Mouse (Mus musculus): ENCODE results near the gene B230217C12Rik. TPM values are rescaled to one million over a fixed set of nuclear protein-coding genes. Genes with fewer than 3 reads are reported as not detected.

Gene B230217C12Rik
- polyA plus RNA-seq, 1 experiment from 2014 or later = 12.3 TPM

DNA sequence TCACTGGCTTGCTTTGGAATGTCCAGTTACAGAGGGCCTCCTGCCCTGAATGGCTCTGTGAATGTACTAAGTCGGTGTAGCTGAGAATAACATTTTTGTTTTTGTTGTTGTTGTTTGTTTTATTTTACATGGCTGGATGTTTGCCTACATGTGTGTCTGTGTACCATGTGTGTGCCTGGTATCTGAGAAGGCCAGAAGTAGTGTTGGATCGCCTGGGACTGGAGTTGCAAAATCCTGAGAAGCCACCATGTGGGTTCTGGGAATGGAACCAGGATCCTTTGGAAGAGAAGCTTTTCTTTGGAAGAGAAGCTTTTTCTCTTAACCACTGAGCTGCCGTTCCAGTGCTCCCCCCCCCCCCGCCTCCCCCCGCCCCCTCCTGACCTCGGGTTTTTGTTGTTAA lies 38.1 kb upstream of the B230217C12Rik start:
- H3K4me3 ChIP-seq = no peak overlapping the region
- H3K27ac ChIP-seq = no peak overlapping the region

DNA sequence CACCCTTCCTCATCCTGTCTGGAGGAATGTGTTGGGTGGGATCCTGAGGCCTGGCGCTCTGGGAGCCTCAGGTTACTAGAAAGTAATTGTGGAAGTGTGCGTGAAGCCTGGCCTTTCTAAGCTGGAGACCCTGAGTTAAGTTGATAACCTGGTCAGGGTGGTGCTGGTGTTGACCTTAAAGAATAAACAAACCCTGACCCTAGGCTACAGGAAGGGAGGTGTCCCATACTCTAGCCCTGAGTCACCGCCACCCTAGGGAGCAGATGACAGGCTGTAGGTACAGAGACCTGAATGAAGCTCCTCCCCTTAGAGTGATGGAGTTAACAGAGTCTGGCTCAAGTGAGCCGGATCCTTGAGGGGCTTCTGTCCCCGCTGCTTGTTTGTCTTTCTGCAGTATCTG lies 36.7 kb upstream of the B230217C12Rik start:
- no peak for DNase-seq (ENCODE audit: low spot score)
- H3K27me3 ChIP-seq (ENCODE audit: insufficient read depth, poor library complexity, severe bottlenecking) = no peaks in the 10 kb centered on the region
- H3K4me3 ChIP-seq = no peak overlapping the region
- peaks cover 22% of the 10 kb centered on the region for H3K36me3 ChIP-seq
- peaks cover 80% of the 10 kb centered on the region for H3K4me1 ChIP-seq (replicated peaks)
- H3K27ac ChIP-seq = peak overlapping the region; percentile 68; the same call in 1 of the 2 replicates
- no peaks in the 10 kb centered on the region for H3K9me3 ChIP-seq
- 77% methylated on average over 5 of the region's 5 CpGs for WGBS

More for the DNA sequence above, 38.1 kb upstream of the B230217C12Rik start:
- H3K9me3 ChIP-seq = no peaks in the 10 kb centered on the region
- peaks cover 75% of the 10 kb centered on the region for H3K4me1 ChIP-seq (replicated peaks)
- no peak for DNase-seq (ENCODE audit: low spot score)
- no peaks in the 10 kb centered on the region for H3K27me3 ChIP-seq (ENCODE audit: insufficient read depth, poor library complexity, severe bottlenecking)
- WGBS = 42% methylated on average over 6 of the region's 6 CpGs
- peaks cover 9% of the 10 kb centered on the region for H3K36me3 ChIP-seq

DNA sequence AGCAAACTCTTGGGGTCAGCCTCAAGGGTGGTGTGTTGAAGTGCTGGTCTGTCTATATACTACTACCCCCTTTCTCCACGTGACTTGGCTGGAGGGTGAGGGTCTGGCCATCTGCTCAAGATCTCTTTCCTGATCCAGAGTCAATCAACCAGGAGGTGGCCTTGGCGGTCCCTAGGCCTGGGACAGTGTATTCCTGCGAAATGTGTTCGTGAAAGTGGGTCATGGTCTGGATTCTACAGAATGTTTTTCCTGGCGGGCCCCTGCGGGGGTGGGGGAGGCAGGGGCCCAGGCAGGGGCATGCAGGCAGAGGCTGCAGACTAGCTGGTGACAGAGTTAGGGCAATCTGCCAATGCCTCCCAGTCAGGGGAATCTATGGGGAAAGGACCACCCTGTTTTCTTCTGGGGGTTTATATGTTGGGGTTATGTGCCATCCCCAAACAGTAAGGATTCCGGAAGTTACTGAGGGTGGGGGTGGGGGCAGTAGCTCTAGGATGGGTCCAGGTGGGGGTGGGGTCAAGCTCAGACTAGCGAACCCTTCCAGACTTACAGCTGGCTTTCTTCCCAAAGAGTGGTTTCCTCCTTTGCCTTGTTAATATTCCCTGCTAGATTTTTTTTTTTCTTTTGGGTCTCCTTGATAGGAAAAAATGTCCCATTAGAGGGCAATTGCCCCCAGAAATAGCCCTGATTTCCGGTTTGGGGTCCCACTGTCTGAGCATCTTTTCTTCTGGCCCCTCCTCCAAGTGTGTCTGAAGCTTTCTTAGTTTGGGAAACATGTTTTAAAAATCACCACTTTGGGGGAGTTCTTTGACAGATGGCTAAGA lies 35.5 kb upstream of the B230217C12Rik start:
- H3K27me3 ChIP-seq (ENCODE audit: insufficient read depth, poor library complexity, severe bottlenecking) = no peaks in the 10 kb centered on the region
- H3K9me3 ChIP-seq = no peaks in the 10 kb centered on the region
- peaks cover 33% of the 10 kb centered on the region for H3K36me3 ChIP-seq
- no peak for DNase-seq (ENCODE audit: low spot score)
- 38% methylated on average over 9 of the region's 9 CpGs for WGBS
- H3K4me1 ChIP-seq (replicated peaks) = peaks cover 83% of the 10 kb centered on the region
- peak overlapping the region; percentile 68 for H3K27ac ChIP-seq
- peak overlapping the region; percentile 26; the same call in 1 of the 2 replicates for H3K4me3 ChIP-seq

DNA sequence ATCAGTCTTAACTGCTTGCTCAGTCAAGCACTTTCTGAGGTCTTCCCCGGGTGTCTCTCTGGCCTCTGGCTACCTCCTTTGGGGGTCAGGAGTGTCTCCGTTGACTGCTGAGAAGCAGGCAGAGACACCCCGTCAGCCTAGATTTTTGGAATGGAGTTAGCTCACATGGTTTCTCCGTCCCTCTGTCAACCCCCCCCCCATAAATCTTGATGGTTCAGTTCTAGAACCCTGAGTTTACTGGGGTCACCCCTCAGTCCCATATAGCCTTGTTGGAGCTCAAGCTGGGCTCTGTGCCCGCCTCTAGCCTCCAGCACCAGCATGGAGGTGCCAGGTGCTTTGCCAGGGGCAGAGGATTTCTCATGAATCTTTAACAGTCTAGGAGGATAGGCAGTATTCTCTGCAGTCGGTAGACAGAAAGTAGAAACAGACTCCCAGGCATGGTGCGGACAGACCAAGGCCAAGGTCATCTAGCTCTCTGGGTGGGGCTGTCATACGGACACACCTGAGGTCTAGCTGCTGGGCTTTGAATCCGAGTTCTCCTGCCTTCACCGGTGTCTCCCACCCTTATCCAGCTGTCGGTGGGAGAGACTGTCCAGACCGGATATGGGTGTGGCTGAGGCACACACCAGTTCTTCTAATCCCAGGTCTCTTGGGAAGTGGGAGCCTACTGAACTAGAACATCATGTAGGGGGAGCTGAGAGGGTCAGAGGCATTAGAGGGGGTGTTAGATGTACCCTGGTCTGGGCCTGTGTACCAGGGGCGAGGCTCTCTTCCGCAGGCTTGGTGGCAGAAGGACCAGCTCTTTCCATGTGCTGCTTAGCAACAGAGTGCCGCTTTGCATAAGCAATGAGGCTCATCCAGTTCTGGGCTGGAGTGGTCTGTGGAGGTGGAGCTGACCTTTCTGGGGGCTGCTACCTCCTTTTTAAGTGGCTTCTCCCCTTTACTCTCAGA lies 34.6 kb upstream of the B230217C12Rik start:
- Histone ChIP-seq H3K36me3 (peaks cover 33% of the 10 kb centered on the region), H3K27me3 (ENCODE audit: insufficient read depth, poor library complexity, severe bottlenecking) (no peaks in the 10 kb centered on the region), H3K4me3 (peak overlapping the region; percentile 26; the same call in 1 of the 2 replicates), H3K27ac (peak overlapping the region; percentile 68), H3K4me1 (replicated peaks) (peaks cover 88% of the 10 kb centered on the region), H3K9me3 (no peaks in the 10 kb centered on the region)
- 53% methylated on average over 15 of the region's 15 CpGs for WGBS
- DNase-seq (ENCODE audit: low spot score) = no peak

DNA sequence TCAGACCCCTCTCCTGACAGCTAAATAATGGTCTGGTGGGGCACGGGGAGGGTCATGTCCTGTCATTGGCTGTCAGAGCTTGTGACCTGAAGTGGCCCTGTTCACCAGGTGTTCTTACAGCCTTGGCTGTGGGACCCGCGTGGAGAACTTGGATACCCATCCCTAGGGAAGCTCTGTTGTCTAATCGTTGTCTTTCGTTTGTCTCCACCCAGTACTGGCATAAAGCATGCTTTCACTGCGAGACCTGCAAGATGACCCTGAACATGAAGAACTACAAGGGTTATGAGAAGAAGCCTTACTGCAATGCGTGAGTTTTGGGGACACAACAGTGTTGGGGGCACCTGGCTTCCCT lies 34.0 kb upstream of the B230217C12Rik start:
- Histone ChIP-seq H3K4me1 (replicated peaks) (peaks cover 88% of the 10 kb centered on the region), H3K4me3 (peak overlapping the region; percentile 26; the same call in 1 of the 2 replicates), H3K36me3 (peaks cover 33% of the 10 kb centered on the region), H3K27ac (peak overlapping the region; percentile 68), H3K27me3 (ENCODE audit: insufficient read depth, poor library complexity, severe bottlenecking) (no peaks in the 10 kb centered on the region), H3K9me3 (no peaks in the 10 kb centered on the region)
- WGBS = 58% methylated on average over 7 of the region's 7 CpGs
- DNase-seq (ENCODE audit: low spot score) = no peak

DNA sequence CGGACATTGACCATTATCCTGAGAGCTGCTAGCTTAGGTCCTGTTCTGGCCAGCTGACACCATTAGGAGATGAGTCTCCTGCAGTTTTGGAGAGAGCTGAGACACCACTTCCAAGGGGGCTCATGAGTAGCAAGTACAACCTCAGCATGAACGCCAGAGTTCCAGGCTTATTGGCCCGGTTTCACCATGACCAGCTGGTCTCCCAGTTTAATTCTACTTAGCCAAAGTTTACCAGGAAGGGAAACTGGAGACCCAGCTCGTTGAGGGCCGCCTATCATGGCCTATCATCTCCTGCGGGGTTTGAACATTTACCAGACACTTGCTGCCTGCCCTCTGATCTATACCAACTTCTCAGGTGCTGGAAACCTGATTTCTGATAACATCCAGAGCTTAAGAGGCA lies 33.0 kb upstream of the B230217C12Rik start:
- H3K27me3 ChIP-seq (ENCODE audit: insufficient read depth, poor library complexity, severe bottlenecking) = no peaks in the 10 kb centered on the region

DNA sequence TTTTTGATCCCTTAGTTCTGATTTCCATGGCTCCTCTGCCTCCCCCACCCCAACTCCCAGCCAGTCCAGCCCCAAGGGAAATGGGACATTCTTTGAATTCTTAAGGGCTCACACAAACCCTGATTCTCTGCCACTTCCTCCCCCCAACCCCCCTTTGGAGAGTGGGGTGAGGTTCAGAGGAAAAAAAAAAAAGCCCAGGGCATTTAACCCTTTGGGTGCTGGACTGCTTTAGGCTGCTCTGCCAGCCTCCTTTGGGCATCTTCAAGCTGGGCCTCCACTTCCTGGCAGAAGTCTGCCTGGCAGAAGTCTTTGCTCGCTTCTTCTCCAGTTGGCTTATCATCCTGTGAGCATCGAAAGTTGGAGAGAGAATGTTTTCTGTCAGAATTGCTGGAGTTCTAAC lies 32.5 kb upstream of the B230217C12Rik start:
- Histone ChIP-seq H3K4me3 (peak overlapping the region; percentile 14), H3K27me3 (ENCODE audit: insufficient read depth, poor library complexity, severe bottlenecking) (no peaks in the 10 kb centered on the region), H3K36me3 (peaks cover 33% of the 10 kb centered on the region), H3K4me1 (replicated peaks) (peaks cover 91% of the 10 kb centered on the region), H3K9me3 (no peaks in the 10 kb centered on the region), H3K27ac (peak overlapping the region; percentile 63)
- 71% methylated on average over 2 of the region's 2 CpGs for WGBS
- DNase-seq (ENCODE audit: low spot score) = no peak

More for the DNA sequence above, 33.0 kb upstream of the B230217C12Rik start:
- peaks cover 88% of the 10 kb centered on the region for H3K4me1 ChIP-seq (replicated peaks)
- H3K4me3 ChIP-seq = peak overlapping the region; percentile 14; the same call in 1 of the 2 replicates
- 50% methylated on average over 6 of the region's 6 CpGs for WGBS
- peaks cover 33% of the 10 kb centered on the region for H3K36me3 ChIP-seq
- peak overlapping the region; percentile 63 for H3K27ac ChIP-seq
- H3K9me3 ChIP-seq = no peaks in the 10 kb centered on the region
- DNase-seq (ENCODE audit: low spot score) = no peak

DNA sequence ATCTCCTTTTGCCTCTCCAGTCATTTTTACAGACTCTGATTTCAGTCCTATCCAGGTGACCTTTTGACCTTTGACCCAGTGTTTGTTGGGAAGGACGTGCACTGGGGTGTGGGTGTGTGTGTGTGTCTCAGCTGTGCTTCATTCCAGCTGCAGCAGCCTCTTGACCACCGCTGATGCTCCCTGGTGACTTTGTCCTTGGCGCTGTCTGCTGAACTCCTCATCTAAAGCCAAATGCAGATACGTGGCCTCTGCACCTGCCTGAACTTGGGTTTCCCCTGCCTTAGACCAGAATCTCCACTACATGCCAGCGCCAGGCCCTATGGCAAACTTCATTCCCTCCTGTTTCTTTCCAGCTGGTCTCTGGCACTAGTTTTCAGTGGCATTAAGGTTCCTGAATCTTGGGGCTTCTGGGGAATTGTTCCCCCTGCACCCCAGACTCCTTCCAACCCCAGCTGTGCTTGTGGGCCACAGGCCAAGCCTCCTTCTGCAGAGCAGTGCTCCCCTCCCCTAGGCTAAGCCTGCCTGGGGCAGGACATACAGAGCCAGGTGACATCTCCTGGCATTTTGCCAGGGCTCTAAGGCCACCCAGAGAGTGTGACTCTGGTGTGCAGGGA lies 31.9 kb upstream of the B230217C12Rik start:
- H3K27ac ChIP-seq = peak overlapping the region; percentile 63
- no peak for DNase-seq (ENCODE audit: low spot score)
- H3K9me3 ChIP-seq = no peaks in the 10 kb centered on the region
- no peaks in the 10 kb centered on the region for H3K27me3 ChIP-seq (ENCODE audit: insufficient read depth, poor library complexity, severe bottlenecking)
- peaks cover 97% of the 10 kb centered on the region for H3K4me1 ChIP-seq (replicated peaks)
- peaks cover 33% of the 10 kb centered on the region for H3K36me3 ChIP-seq
- 41% methylated on average over 5 of the region's 5 CpGs for WGBS
- H3K4me3 ChIP-seq = no peak overlapping the region

DNA sequence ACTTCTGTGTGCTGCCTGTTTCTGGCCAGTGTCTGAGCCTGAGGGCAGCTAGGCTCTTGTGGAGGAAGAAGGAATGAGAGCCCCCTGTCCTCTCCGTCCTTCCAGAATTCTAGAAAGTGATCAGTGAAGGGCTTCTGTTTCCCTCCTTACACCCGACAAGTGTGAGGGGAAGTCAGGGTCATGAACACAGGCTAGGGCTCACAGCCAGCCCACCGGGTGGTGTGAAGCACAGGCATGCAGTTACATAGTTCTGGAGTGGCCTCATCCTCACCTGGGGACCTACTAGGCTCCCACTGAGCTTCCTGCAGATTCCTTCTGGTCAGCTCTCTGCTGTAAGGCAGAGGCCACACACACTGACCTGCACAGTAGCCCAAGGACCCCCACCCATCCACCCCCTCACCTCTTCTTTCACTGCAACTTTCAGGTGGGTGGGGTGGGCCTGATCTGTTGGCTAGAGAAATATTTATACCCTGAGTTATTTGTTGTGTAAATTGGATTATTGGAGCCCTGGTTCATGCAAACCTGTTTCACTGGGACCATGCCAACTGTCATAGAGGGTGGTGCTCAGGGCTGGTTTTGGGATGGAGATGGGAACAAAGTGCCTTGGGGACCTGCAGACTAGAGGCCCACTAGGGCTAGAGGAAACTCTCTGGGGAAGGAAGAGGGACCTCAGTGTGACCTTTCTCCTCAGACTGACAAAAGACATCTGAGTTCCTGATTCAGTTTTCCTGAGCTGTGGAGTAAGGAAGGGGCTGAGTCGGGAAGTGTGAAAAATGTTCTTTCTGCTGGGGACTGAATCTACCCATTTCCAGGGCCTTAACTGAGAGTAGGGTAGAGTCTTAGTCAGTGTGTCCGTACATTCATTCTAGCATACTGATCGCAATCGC lies 31.1 kb upstream of the B230217C12Rik start:
- no peak overlapping the region for H3K4me3 ChIP-seq
- no peak for DNase-seq (ENCODE audit: low spot score)
- WGBS = 71% methylated on average over 7 of the region's 7 CpGs
- peaks cover 39% of the 10 kb centered on the region for H3K36me3 ChIP-seq
- peaks cover 97% of the 10 kb centered on the region for H3K4me1 ChIP-seq (replicated peaks)
- peak overlapping the region; percentile 63 for H3K27ac ChIP-seq
- H3K27me3 ChIP-seq (ENCODE audit: insufficient read depth, poor library complexity, severe bottlenecking) = no peaks in the 10 kb centered on the region
- no peaks in the 10 kb centered on the region for H3K9me3 ChIP-seq

DNA sequence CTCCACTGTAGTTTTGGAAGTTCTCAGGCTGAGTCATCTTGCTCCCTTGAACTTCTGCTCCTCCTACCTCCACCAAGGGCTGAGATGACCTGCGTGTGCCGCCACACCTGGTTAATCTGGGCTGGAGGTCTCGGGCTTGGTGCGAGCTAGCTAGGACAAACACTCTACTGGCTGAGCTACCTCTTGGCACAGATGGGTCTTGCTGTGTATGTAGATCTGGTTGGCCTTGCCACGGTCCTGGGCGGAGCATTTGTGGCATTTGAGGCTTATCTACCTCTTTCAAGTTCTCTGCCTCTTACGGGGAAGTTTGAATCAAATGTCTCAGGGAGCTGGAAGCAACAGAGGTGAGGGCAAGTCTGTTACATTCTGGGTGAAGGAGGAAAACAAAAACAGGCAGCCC lies 30.2 kb upstream of the B230217C12Rik start:
- Histone ChIP-seq H3K27me3 (ENCODE audit: insufficient read depth, poor library complexity, severe bottlenecking) (no peaks in the 10 kb centered on the region), H3K27ac (peak overlapping the region; percentile 17; the same call in 1 of the 2 replicates), H3K4me3 (no peak overlapping the region), H3K4me1 (replicated peaks) (peaks cover 97% of the 10 kb centered on the region), H3K9me3 (no peaks in the 10 kb centered on the region), H3K36me3 (peaks cover 47% of the 10 kb centered on the region)
- no peak for DNase-seq (ENCODE audit: low spot score)
- WGBS = 79% methylated on average over 7 of the region's 7 CpGs

DNA sequence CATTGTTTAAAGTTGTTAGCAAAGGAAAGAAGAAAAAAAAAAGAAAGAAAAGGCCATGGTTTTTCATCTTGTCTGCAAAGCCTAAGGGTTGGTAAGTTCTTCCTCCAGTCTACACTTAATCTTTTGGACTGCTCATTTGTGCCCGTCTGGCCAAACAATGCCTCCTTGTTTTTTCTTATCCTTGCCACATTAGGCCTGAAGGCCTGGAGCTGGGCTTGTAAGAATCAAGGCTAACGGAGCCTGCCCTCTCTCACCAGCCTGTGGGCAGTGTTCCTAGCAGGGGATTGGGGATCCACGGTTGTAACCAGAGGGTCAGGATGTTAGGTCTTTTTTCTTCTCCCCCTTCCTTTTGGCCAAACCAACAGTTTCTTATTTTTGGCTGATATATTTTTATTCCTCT lies 29.6 kb upstream of the B230217C12Rik start:
- no peaks in the 10 kb centered on the region for H3K9me3 ChIP-seq
- peaks cover 53% of the 10 kb centered on the region for H3K36me3 ChIP-seq
- peaks cover 97% of the 10 kb centered on the region for H3K4me1 ChIP-seq (replicated peaks)
- WGBS = 20% methylated on average over 3 of the region's 3 CpGs
- DNase-seq (ENCODE audit: low spot score) = no peak
- no peak overlapping the region for H3K4me3 ChIP-seq
- H3K27ac ChIP-seq = peak overlapping the region; percentile 50; the same call in 1 of the 2 replicates
- no peaks in the 10 kb centered on the region for H3K27me3 ChIP-seq (ENCODE audit: insufficient read depth, poor library complexity, severe bottlenecking)

Measured in hindbrain, embryonic 10.5 days (tissue).